Mouse (Mus musculus) thymus, postnatal 10 days (tissue): ENCODE measurements around the gene Npepps.
A peak's percentile ranks its signal among the peaks of the same experiment; 100 is the strongest.
"Not testable (repeated sequence)": the region's sequence is repeated elsewhere in the genome, so short reads cannot be mapped to it uniquely, and the experiment has no call there.

Experiments used
- DNase-seq, 2 experiments: peaks; one replicate each; pipeline ENCODE4 v3.0.0; 2021; ENCODE audit warnings: low spot score in 2 of 2

The Npepps gene

GRCm38 (mm10) chr11:97241321-97241720 lies 39.1 kb downstream of the Npepps start:
- no peak for DNase-seq

GRCm38 (mm10) chr11:97237976-97238375 lies 42.5 kb downstream of the Npepps start:
- no peak for DNase-seq

- no peak for DNase-seq
These were observed 48.0 kb downstream of the Npepps start for GRCm38 (mm10) chr11:97232436-97232835.

GRCm38 (mm10) chr11:97229396-97229795 lies 51.0 kb downstream of the Npepps start:
- DNase-seq = no peak

- DNase-seq = no peak
These were observed 51.5 kb downstream of the Npepps start for GRCm38 (mm10) chr11:97228985-97229384.

- no peak for DNase-seq
These were observed 54.3 kb downstream of the Npepps start for GRCm38 (mm10) chr11:97226131-97226530.

- no peak for DNase-seq
These were observed 57.0 kb downstream of the Npepps start for GRCm38 (mm10) chr11:97223485-97223884.

GRCm38 (mm10) chr11:97221611-97222010 lies 58.8 kb downstream of the Npepps start:
- no peak for DNase-seq

- no peak for DNase-seq
These were observed 60.2 kb downstream of the Npepps start for GRCm38 (mm10) chr11:97220211-97220610.

- no peak for DNase-seq
These were observed 66.0 kb downstream of the Npepps start for GRCm38 (mm10) chr11:97214411-97214810.

- DNase-seq = no peak
These were observed 69.6 kb downstream of the Npepps start for GRCm38 (mm10) chr11:97210728-97211400.

GRCm38 (mm10) chr11:97207011-97207422 lies 73.4 kb downstream of the Npepps start:
- DNase-seq = no peak

- DNase-seq = no peak
These were observed 80.9 kb downstream of the Npepps start for GRCm38 (mm10) chr11:97199519-97199918.

GRCm38 (mm10) chr11:97198601-97199000 lies 81.8 kb downstream of the Npepps start:
- DNase-seq = peak; percentile 31 to 73

- DNase-seq = no peak
These were observed 83.4 kb downstream of the Npepps start for GRCm38 (mm10) chr11:97197021-97197420.

- DNase-seq = no peak
These were observed 83.9 kb downstream of the Npepps start for GRCm38 (mm10) chr11:97196541-97196940.

GRCm38 (mm10) chr11:97192621-97192951 lies 87.9 kb downstream of the Npepps start:
- no peak for DNase-seq

GRCm38 (mm10) chr11:97191915-97192620 lies 88.4 kb downstream of the Npepps start:
- DNase-seq = no peak

- DNase-seq = no peak
These were observed 89.4 kb downstream of the Npepps start for GRCm38 (mm10) chr11:97190992-97191391.

- DNase-seq = not testable (repeated sequence)
These were observed 90.8 kb downstream of the Npepps start for GRCm38 (mm10) chr11:97189645-97190044.

GRCm38 (mm10) chr11:97189231-97189630 lies 91.2 kb downstream of the Npepps start:
- DNase-seq = peak in 1 of 2 experiments; percentile 7

GRCm38 (mm10) chr11:97188643-97188955 lies 91.8 kb downstream of the Npepps start:
- no peak for DNase-seq

- DNase-seq = peak; percentile 97 to 100
These were observed 92.4 kb downstream of the Npepps start, which contains the start of gene Kpnb1 for GRCm38 (mm10) chr11:97187764-97188642. TSS of gene Kpnb1 (minus strand) at chr11:97187881.
